Mouse (Mus musculus) kidney, embryonic 16.5 days (tissue): ENCODE results near the gene Lars2. TPM values are rescaled to one million over a fixed set of nuclear protein-coding genes. Genes with fewer than 3 reads are reported as not detected.

ENCODE experiments used
- ATAC-seq: fragments of 200-750 bp; cut with Nextera tagmentation; 2 replicates; pipeline ENCODE4 v1.8.0; 2017; ENCODE audit warnings: moderate TSS enrichment; ENCODE audit not compliant: low FRiP score, low TSS enrichment
- H3K27ac ChIP-seq: fragments of 300-500 bp; sonication (generic); 2 replicates; pipeline ENCODE4 v1.5.1; 2014; ENCODE audit warnings: low read length
- H3K27me3 ChIP-seq: fragments of 300-500 bp; sonication (generic); 2 replicates; pipeline ENCODE4 v1.6.1; 2014; ENCODE audit warnings: low read length, control low read depth, mixed read lengths; ENCODE audit not compliant: insufficient read depth
- H3K36me3 ChIP-seq: fragments of 300-500 bp; sonication (generic); 2 replicates; pipeline ENCODE4 v1.6.1; 2014; ENCODE audit warnings: low read length, control low read depth, mixed read lengths; ENCODE audit not compliant: insufficient read depth
- H3K4me1 ChIP-seq: fragments of 300-500 bp; sonication (generic); 2 replicates; pipeline ENCODE4 v1.6.1; 2014; ENCODE audit warnings: low read length, control low read depth, mixed read lengths; ENCODE audit not compliant: insufficient read depth
- H3K4me2 ChIP-seq: fragments of 300-500 bp; sonication (generic); replicated peaks from 2 replicates; pipeline ENCODE4 v1.6.1; 2014; ENCODE audit warnings: low read depth, low read length
- H3K4me3 ChIP-seq: fragments of 300-500 bp; sonication (generic); 2 replicates; pipeline ENCODE4 v1.5.1; 2014; ENCODE audit warnings: mild to moderate bottlenecking, low read length
- H3K9ac ChIP-seq: fragments of 300-500 bp; sonication (generic); replicated peaks from 2 replicates; pipeline ENCODE4 v1.6.1; 2014; ENCODE audit warnings: low read length
- H3K9me3 ChIP-seq: fragments of 300-500 bp; sonication (generic); 2 replicates; pipeline ENCODE4 v1.6.1; 2016; ENCODE audit warnings: low read length, control low read depth
- WGBS: fragments of 180-500 bp; shearing (Covaris S2); extraction: QIAGEN DNeasy Blood & Tissue Kit; methylation state at CpG from one replicate; pipeline ENCODE4 v1.1.7; 2014; 5-methylcytosine and 5-hydroxymethylcytosine counted together
- polyA plus RNA-seq: library from polyadenylated mRNA; unstranded; fragments of >200 nt; fragmentation: Nextera tagmentation; extraction: Ambion mirVana; gene quantifications from 2 replicates; pipeline ENCODE4 v1.2.1, GENCODE M21; 2015

Lars2 gene
- polyA plus RNA-seq, 1 experiment from 2014 or later, result 702 TPM

DNA sequence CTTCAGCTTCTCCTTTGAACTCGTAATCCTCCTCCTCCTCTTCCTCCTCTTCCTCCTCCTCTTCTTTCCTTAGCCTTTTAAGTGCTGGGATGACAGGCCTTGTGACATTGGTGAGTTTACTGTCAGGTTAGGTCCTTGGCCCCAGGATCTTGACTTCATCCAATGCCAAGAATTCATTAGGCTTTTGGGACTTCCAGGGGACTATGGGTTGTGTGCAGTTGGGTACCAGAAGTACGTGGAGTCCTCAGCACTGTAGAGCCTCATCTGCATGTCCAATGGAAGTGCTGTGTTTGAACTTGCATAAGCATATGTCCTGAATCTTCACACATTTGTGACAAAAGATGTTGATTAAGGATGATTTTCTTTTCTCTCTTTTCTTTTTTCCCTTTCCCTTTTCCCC is 142.3 kb downstream of the Lars2 start:
- Histone ChIP-seq H3K4me3 (no peak overlapping the region), H3K4me1 (peaks cover 25% of the 10 kb centered on the region), H3K9ac (no peak overlapping the region), H3K9me3 (no peaks in the 10 kb centered on the region), H3K36me3 (peaks cover 22% of the 10 kb centered on the region), H3K27me3 (no peaks in the 10 kb centered on the region), H3K27ac (no peak overlapping the region), H3K4me2 (no peak overlapping the region)
- no peak for ATAC-seq
- WGBS, result 85% methylated on average over 2 of the region's 2 CpGs

DNA sequence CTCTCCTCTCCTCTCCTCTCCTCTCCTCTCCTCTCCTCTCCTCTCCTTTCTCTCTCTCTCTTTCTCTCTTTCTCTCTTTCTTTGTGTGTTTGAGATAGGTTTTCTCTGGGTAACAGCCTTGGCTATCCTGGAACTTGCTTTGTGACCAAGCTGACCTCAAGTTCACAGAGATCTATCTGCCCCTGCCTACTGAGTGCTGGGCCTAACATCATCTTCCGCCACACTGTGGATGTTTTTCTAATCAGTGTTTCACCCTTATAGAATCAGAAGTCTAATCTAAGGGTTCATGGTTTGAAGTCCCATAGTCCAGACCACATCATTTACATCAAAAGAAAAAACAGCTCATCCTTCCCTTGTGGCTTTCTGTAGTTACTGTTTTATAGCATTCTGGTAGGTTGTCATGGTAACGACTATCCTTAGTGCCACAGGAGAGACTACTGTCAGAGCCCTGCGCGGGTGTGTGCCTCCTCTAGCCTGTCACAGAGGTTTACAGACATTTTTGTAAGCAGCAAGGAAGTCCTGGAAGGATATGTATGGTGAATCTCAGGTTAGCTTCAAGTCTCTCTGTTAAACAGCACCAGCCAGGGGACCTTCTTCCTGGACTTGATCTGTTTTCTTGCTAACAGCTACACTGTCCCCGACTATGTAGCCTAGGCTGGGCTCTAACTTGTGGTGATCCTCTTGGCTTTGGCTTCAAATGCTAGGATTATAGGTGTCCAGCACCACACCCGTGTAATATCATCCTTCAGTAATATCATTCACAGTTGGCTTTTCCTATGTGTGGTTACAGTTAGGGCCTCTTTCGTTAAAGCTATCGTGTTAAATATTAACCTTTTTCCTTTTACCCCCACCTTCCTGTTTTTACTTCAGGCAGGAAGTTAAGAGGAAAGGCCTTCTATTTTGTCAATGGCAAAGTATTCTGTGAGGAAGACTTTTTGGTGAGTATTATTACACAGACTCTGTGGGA is 143.2 kb downstream of the Lars2 start:
- Histone ChIP-seq H3K36me3 (peaks cover 22% of the 10 kb centered on the region), H3K4me2 (no peak overlapping the region), H3K9me3 (no peaks in the 10 kb centered on the region), H3K4me1 (peaks cover 25% of the 10 kb centered on the region), H3K27me3 (no peaks in the 10 kb centered on the region), H3K9ac (peak overlapping the region; percentile 3; the same call in 1 of the 2 replicates), H3K27ac (peak overlapping the region; percentile 76), H3K4me3 (no peak overlapping the region)
- ATAC-seq, result peak; percentile 50; the same call in 1 of the 2 replicates
- WGBS, result 59% methylated on average over 8 of the region's 8 CpGs

DNA sequence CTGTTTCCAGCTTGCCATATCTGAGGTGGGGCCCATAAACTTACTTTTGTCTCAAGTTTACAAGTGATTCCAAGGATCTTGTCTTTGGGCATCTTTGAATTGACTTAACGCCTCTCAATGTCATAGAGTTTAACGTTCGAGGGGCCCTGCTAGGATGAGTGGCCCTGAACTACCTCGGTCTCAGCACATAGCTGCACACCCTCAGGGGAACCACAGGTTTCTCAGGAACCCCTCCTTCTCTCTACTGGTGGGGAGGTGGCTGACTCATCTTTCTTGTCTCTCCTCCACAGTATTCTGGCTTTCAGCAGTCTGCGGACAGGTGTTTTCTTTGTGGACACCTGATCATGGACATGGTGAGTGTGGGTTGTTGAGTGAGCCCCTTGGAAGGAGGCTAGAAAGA is 144.2 kb downstream of the Lars2 start:
- no peak for ATAC-seq
- WGBS, result 84% methylated on average over 5 of the region's 5 CpGs
- peak overlapping the region; percentile 76 for H3K27ac ChIP-seq

More for the DNA sequence above, 144.2 kb downstream of the Lars2 start:
- H3K4me1 ChIP-seq, result peaks cover 21% of the 10 kb centered on the region
- no peak overlapping the region for H3K9ac ChIP-seq
- H3K36me3 ChIP-seq, result peaks cover 22% of the 10 kb centered on the region
- H3K4me3 ChIP-seq, result no peak overlapping the region
- H3K9me3 ChIP-seq, result no peaks in the 10 kb centered on the region
- no peaks in the 10 kb centered on the region for H3K27me3 ChIP-seq
- H3K4me2 ChIP-seq, result no peak overlapping the region

Other genes with a start within 250 kb of the Lars2 start
- 0.70 and 0.77 TPM in 2 replicates for gene Clec3b, start 216.0 kb upstream of the Lars2 start, polyA plus RNA-seq
- gene Cdcp1, start 150.9 kb upstream of the Lars2 start, polyA plus RNA-seq, result 9.7 and 11.0 TPM in 2 replicates
- gene Tmem158, start 106.2 kb upstream of the Lars2 start, polyA plus RNA-seq, result 3.6 and 4.7 TPM in 2 replicates
- gene Limd1, start 111.8 kb downstream of the Lars2 start, polyA plus RNA-seq, result 55.7 and 58.1 TPM in 2 replicates
- gene Sacm1l, start 162.8 kb downstream of the Lars2 start, polyA plus RNA-seq, result 63.8 and 68.7 TPM in 2 replicates